Mouse (Mus musculus) stomach, embryonic 14.5 days (tissue): ENCODE results near the gene Banp. TPM values are rescaled to one million over a fixed set of nuclear protein-coding genes. Genes with fewer than 3 reads are reported as not detected.

Source experiments
- ATAC-seq: fragments of 200-750 bp; cut with Nextera tagmentation; 2 replicates; pipeline ENCODE4 v1.8.0; 2017; ENCODE audit warnings: low read depth, moderate TSS enrichment; ENCODE audit not compliant: insufficient number of reproducible peaks, insufficient read depth, low FRiP score
- H3K27ac ChIP-seq: fragments of 300-500 bp; sonication (generic); 2 replicates; pipeline ENCODE4 v1.5.1; 2014; ENCODE audit warnings: mild to moderate bottlenecking, low read length, moderate library complexity, mixed read lengths
- H3K27me3 ChIP-seq: fragments of 300-500 bp; sonication (generic); 2 replicates; pipeline ENCODE4 v1.6.1; 2014; ENCODE audit warnings: low read length, control low read depth, mixed read lengths; ENCODE audit not compliant: control insufficient read depth, insufficient read depth
- H3K36me3 ChIP-seq: fragments of 300-500 bp; sonication (generic); 2 replicates; pipeline ENCODE4 v1.6.1; 2014; ENCODE audit warnings: mild to moderate bottlenecking, control low read depth, low read length, moderate library complexity, mixed read lengths; ENCODE audit not compliant: control insufficient read depth, insufficient read depth
- H3K4me1 ChIP-seq: fragments of 300-500 bp; sonication (generic); 2 replicates; pipeline ENCODE4 v1.6.1; 2014; ENCODE audit warnings: low read length, control low read depth, mixed read lengths; ENCODE audit not compliant: control insufficient read depth, insufficient read depth
- H3K4me2 ChIP-seq: fragments of 300-500 bp; sonication (generic); replicated peaks from 2 replicates; pipeline ENCODE4 v1.6.1; 2014; ENCODE audit warnings: low read depth, low read length, control low read depth
- H3K4me3 ChIP-seq: fragments of 300-500 bp; sonication (generic); 2 replicates; pipeline ENCODE4 v1.5.1; 2014; ENCODE audit warnings: low read depth, low read length, control low read depth
- H3K9ac ChIP-seq: fragments of 300-500 bp; sonication (generic); replicated peaks from 2 replicates; pipeline ENCODE4 v1.6.1; 2014; ENCODE audit warnings: low read depth, mild to moderate bottlenecking, control low read depth, low read length, moderate library complexity, mixed read lengths
- H3K9me3 ChIP-seq: fragments of 300-500 bp; sonication (generic); 2 replicates; pipeline ENCODE4 v1.6.1; 2016; ENCODE audit warnings: low read depth, low read length, control low read depth; ENCODE audit not compliant: control insufficient read depth
- WGBS: fragments of 180-500 bp; shearing (Covaris S2); extraction: QIAGEN DNeasy Blood & Tissue Kit; methylation state at CpG from one replicate; pipeline ENCODE4 v1.1.7; 2014; 5-methylcytosine and 5-hydroxymethylcytosine counted together
- polyA plus RNA-seq: library from polyadenylated mRNA; unstranded; fragments of >200 nt; fragmentation: Nextera tagmentation; extraction: Ambion mirVana; gene quantifications from 2 replicates; pipeline ENCODE4 v1.2.1, GENCODE M21; 2014

Gene Banp
- polyA plus RNA-seq, 1 experiment from 2014 or later, result 42.4 TPM

GRCm38 (mm10) chr8:121962892-121963291, 13.3 kb downstream of the Banp start:
- ATAC-seq, result no peak
- no peak overlapping the region for H3K9ac ChIP-seq
- 69% methylated on average over 3 of the region's 3 CpGs for WGBS
- no peaks in the 10 kb centered on the region for H3K36me3 ChIP-seq
- no peak overlapping the region for H3K27ac ChIP-seq
- H3K4me2 ChIP-seq, result no peak overlapping the region
- H3K9me3 ChIP-seq, result no peaks in the 10 kb centered on the region
- no peak overlapping the region for H3K4me3 ChIP-seq
- no peaks in the 10 kb centered on the region for H3K27me3 ChIP-seq
- H3K4me1 ChIP-seq, result peaks cover 22% of the 10 kb centered on the region

- Histone ChIP-seq H3K9ac (no peak overlapping the region), H3K4me1 (peaks cover 27% of the 10 kb centered on the region), H3K4me3 (no peak overlapping the region), H3K4me2 (no peak overlapping the region), H3K9me3 (no peaks in the 10 kb centered on the region), H3K27ac (no peak overlapping the region), H3K27me3 (no peaks in the 10 kb centered on the region), H3K36me3 (no peaks in the 10 kb centered on the region)
- WGBS, result 81% methylated on average over 8 of the region's 8 CpGs
- ATAC-seq, result no peak
Measured at GRCm38 (mm10) chr8:121964716-121965512, 15.4 kb downstream of the Banp start.

GRCm38 (mm10) chr8:121966110-121966509, 16.6 kb downstream of the Banp start:
- Histone ChIP-seq H3K27me3 (no peaks in the 10 kb centered on the region), H3K4me3 (no peak overlapping the region), H3K27ac (no peak overlapping the region), H3K4me1 (peaks cover 27% of the 10 kb centered on the region), H3K9me3 (no peaks in the 10 kb centered on the region), H3K4me2 (no peak overlapping the region), H3K36me3 (no peaks in the 10 kb centered on the region), H3K9ac (no peak overlapping the region)
- 60% methylated on average over 5 of the region's 5 CpGs for WGBS
- no peak for ATAC-seq

- 64% methylated on average over 7 of the region's 7 CpGs for WGBS
- H3K27ac ChIP-seq, result peak overlapping the region; percentile 41; the same call in 1 of the 2 replicates
- H3K4me1 ChIP-seq, result peaks cover 24% of the 10 kb centered on the region
- H3K9ac ChIP-seq, result no peak overlapping the region
- H3K9me3 ChIP-seq, result no peaks in the 10 kb centered on the region
- peak; percentile 53; the same call in 1 of the 2 replicates for ATAC-seq
- no peaks in the 10 kb centered on the region for H3K27me3 ChIP-seq
- no peak overlapping the region for H3K4me2 ChIP-seq
- H3K36me3 ChIP-seq, result no peaks in the 10 kb centered on the region
- no peak overlapping the region for H3K4me3 ChIP-seq
Measured at GRCm38 (mm10) chr8:121966714-121967448, 17.3 kb downstream of the Banp start.

- 33% methylated on average over 4 of the region's 4 CpGs for WGBS
- ATAC-seq, result no peak
- H3K4me1 ChIP-seq, result peaks cover 24% of the 10 kb centered on the region
- H3K9ac ChIP-seq, result no peak overlapping the region
- H3K4me2 ChIP-seq, result no peak overlapping the region
- no peaks in the 10 kb centered on the region for H3K9me3 ChIP-seq
- no peak overlapping the region; the same call in 1 of the 2 replicates for H3K27ac ChIP-seq
- no peak overlapping the region for H3K4me3 ChIP-seq
- H3K27me3 ChIP-seq, result no peaks in the 10 kb centered on the region
- H3K36me3 ChIP-seq, result no peaks in the 10 kb centered on the region
Measured at GRCm38 (mm10) chr8:121967977-121968376, 18.4 kb downstream of the Banp start.

DNA sequence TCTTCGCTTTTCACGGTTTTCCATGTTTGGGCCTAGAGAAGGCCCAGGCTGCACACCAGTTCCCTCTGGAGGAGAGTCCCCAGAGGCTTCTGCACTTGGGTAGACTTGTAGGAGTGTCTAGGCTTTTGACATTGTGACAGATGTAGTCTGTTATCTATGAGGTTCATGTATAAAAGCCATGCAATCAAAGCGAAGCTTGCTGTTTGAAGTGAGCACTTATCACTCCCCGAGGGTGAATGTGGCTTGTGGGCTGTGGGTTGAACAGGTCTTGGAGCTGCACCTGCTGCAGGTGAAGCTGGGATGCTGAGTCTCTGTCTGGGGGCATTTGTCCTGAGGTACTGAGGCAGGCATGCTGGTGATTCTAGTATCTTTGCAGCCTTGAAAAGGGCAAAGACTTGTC, 19.0 kb downstream of the Banp start:
- ATAC-seq, result no peak
- Histone ChIP-seq H3K36me3 (no peaks in the 10 kb centered on the region), H3K4me1 (peaks cover 24% of the 10 kb centered on the region), H3K4me2 (no peak overlapping the region), H3K4me3 (no peak overlapping the region), H3K9ac (no peak overlapping the region), H3K9me3 (no peaks in the 10 kb centered on the region), H3K27me3 (no peaks in the 10 kb centered on the region), H3K27ac (no peak overlapping the region)
- WGBS, result 52% methylated on average over 4 of the region's 4 CpGs

DNA sequence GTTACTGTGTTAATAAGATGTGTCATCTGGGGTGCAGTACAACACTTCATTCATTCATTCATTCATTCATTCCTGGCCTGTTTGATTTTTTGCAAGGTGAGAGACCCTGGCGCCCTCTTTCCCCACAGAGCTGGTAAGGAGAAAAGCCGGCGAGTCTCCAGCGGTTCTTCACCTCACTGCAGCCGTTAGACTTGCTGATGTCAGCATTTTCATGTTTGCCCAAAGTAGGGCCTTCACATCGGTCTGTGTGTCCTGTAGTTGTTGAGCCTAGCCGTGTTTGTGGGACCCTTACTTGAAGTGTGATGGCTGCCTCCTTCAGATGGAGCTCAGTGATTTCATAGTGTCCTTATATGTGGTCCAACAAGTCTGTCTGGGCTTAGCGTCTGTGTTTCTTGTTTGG, 20.7 kb downstream of the Banp start:
- Histone ChIP-seq H3K4me3 (no peak overlapping the region), H3K36me3 (peaks cover 7% of the 10 kb centered on the region), H3K9ac (no peak overlapping the region), H3K27ac (no peak overlapping the region), H3K4me1 (peaks cover 24% of the 10 kb centered on the region), H3K27me3 (no peaks in the 10 kb centered on the region), H3K9me3 (no peaks in the 10 kb centered on the region), H3K4me2 (no peak overlapping the region)
- WGBS, result 80% methylated on average over 8 of the region's 8 CpGs
- no peak for ATAC-seq

DNA sequence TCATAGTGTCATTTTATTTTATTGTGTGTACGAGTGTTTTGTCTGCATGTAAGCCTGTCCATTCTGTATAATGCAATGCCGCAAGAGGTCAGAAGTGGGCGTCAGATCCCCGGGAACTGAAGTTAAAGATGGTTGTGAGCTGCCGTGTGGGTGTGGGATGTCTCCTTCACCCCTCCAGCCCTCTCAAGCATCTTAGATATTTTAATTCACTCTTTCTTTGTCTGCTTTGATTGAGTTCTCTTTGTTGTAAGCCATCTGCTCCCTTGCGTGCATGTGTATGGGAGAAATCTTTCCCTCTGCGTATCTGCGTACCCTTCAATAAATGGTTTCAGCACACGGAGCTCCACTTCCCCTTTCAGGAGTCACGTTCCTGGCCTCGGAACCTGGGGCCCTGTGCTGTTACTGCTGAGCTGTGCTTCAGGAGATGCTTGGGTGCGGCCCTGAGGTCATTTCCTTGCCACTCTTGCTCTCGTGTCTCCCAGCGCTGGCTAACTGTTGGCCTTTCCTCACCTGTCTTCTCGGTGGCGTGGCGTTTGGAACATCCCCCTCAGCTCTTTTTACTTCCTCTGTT, 22.0 kb downstream of the Banp start:
- H3K27ac ChIP-seq, result no peak overlapping the region
- no peak for ATAC-seq
- no peak overlapping the region for H3K4me2 ChIP-seq
- no peaks in the 10 kb centered on the region for H3K9me3 ChIP-seq
- H3K36me3 ChIP-seq, result peaks cover 20% of the 10 kb centered on the region
- no peak overlapping the region for H3K9ac ChIP-seq
- no peaks in the 10 kb centered on the region for H3K27me3 ChIP-seq
- no peak overlapping the region for H3K4me3 ChIP-seq
- 69% methylated on average over 17 of the region's 17 CpGs for whole genome bisulfite sequencing
- peaks cover 17% of the 10 kb centered on the region for H3K4me1 ChIP-seq
